Mouse (Mus musculus) intestine, postnatal 0 days (tissue): ENCODE results near the gene Mfsd2a. TPM values are rescaled to one million over a fixed set of nuclear protein-coding genes. Genes with fewer than 3 reads are reported as not detected.

ENCODE experiments used
- ATAC-seq: fragments of 200-750 bp; cut with Nextera tagmentation; 2 replicates; pipeline ENCODE4 v1.8.0; 2017; ENCODE audit warnings: mild to moderate bottlenecking, moderate TSS enrichment, moderate library complexity
- H3K27ac ChIP-seq: fragments of 300-500 bp; sonication (generic); 2 replicates; pipeline ENCODE4 v1.5.1; 2014; ENCODE audit warnings: mild to moderate bottlenecking, low read depth, low read length, moderate library complexity
- H3K27me3 ChIP-seq: fragments of 300-500 bp; sonication (generic); replicated peaks from 2 replicates; pipeline ENCODE4 v1.6.1; 2014; ENCODE audit warnings: low read length, mixed read lengths; ENCODE audit not compliant: control insufficient read depth, insufficient read depth
- H3K36me3 ChIP-seq: fragments of 300-500 bp; sonication (generic); 2 replicates; pipeline ENCODE4 v1.6.1; 2014; ENCODE audit warnings: mild to moderate bottlenecking, moderate library complexity; ENCODE audit not compliant: control insufficient read depth, insufficient read depth
- H3K4me1 ChIP-seq: fragments of 300-500 bp; sonication (generic); replicated peaks from 2 replicates; pipeline ENCODE4 v1.6.1; 2014; ENCODE audit warnings: antibody characterized with exemption, low read length, mixed read lengths; ENCODE audit not compliant: control insufficient read depth, insufficient read depth
- H3K4me2 ChIP-seq: fragments of 300-500 bp; sonication (generic); replicated peaks from 2 replicates; pipeline ENCODE4 v1.6.1; 2014; ENCODE audit warnings: low read depth, mild to moderate bottlenecking, moderate library complexity
- H3K4me3 ChIP-seq: fragments of 300-500 bp; sonication (generic); 2 replicates; pipeline ENCODE4 v1.5.1; 2014; ENCODE audit warnings: low read depth, low read length
- H3K9ac ChIP-seq: fragments of 300-500 bp; sonication (generic); 2 replicates; pipeline ENCODE4 v1.6.1; 2014; ENCODE audit warnings: mild to moderate bottlenecking, low read depth, low read length
- H3K9me3 ChIP-seq: fragments of 300-500 bp; sonication (generic); 2 replicates; pipeline ENCODE4 v1.6.1; 2016; ENCODE audit warnings: mixed run types; ENCODE audit not compliant: control insufficient read depth
- CTCF ChIP-seq: sonication (generic); IDR thresholded peaks from 2 replicates; pipeline ENCODE4 v1.5.1; 2016; ENCODE audit warnings: low read depth, mild to moderate bottlenecking, control low read depth, antibody characterized with exemption, moderate library complexity
- WGBS: fragments of 180-500 bp; shearing (Covaris S2); extraction: QIAGEN DNeasy Blood & Tissue Kit; methylation state at CpG from one replicate; pipeline ENCODE4 v1.1.7; 2014; 5-methylcytosine and 5-hydroxymethylcytosine counted together
- polyA plus RNA-seq: library from polyadenylated mRNA; unstranded; fragments of >200 nt; fragmentation: Nextera tagmentation; extraction: Ambion mirVana; gene quantifications from 2 replicates; pipeline ENCODE4 v1.2.1, GENCODE M21; 2015

The Mfsd2a gene
- polyA plus RNA-seq, 1 experiment from 2014 or later = 247 TPM

GRCm38 (mm10) chr4:122954680-122955411, 6.1 kb downstream of the Mfsd2a start:
- peak; percentile 57 for ATAC-seq
- H3K36me3 ChIP-seq = peaks cover 3% of the 10 kb centered on the region
- peak overlapping the region; percentile 11; the same call in 1 of the 2 replicates for H3K4me3 ChIP-seq
- no peaks in the 10 kb centered on the region for H3K9me3 ChIP-seq
- H3K9ac ChIP-seq = no peak overlapping the region
- H3K4me2 ChIP-seq = peak overlapping the region; percentile 58
- 45% methylated on average over 5 of the region's 5 CpGs for WGBS
- H3K27ac ChIP-seq = peak overlapping the region; percentile 77
- TF ChIP-seq CTCF = no peak
- peaks cover 16% of the 10 kb centered on the region; the same call in 1 of the 2 replicates for H3K4me1 ChIP-seq
- no peaks in the 10 kb centered on the region for H3K27me3 ChIP-seq

- Histone ChIP-seq H3K27me3 (no peaks in the 10 kb centered on the region), H3K27ac (no peak overlapping the region), H3K9me3 (no peaks in the 10 kb centered on the region), H3K4me3 (no peak overlapping the region), H3K4me1 (no peaks in the 10 kb centered on the region), H3K4me2 (no peak overlapping the region), H3K9ac (no peak overlapping the region), H3K36me3 (peaks cover 10% of the 10 kb centered on the region)
- 90% methylated on average over 8 of the region's 8 CpGs for WGBS
- TF ChIP-seq CTCF = no peak
- ATAC-seq = no peak
Observed at GRCm38 (mm10) chr4:122949096-122949495, 11.9 kb downstream of the Mfsd2a start.

GRCm38 (mm10) chr4:122947223-122947622, 13.8 kb downstream of the Mfsd2a start:
- H3K27ac ChIP-seq = no peak overlapping the region
- no peak overlapping the region for H3K4me2 ChIP-seq
- peaks cover 10% of the 10 kb centered on the region for H3K36me3 ChIP-seq
- no peak overlapping the region for H3K9ac ChIP-seq
- H3K27me3 ChIP-seq = no peaks in the 10 kb centered on the region
- TF ChIP-seq CTCF = no peak
- 89% methylated on average over 3 of the region's 3 CpGs for WGBS
- H3K4me3 ChIP-seq = no peak overlapping the region
- no peaks in the 10 kb centered on the region for H3K4me1 ChIP-seq
- ATAC-seq = no peak
- no peaks in the 10 kb centered on the region for H3K9me3 ChIP-seq

DNA sequence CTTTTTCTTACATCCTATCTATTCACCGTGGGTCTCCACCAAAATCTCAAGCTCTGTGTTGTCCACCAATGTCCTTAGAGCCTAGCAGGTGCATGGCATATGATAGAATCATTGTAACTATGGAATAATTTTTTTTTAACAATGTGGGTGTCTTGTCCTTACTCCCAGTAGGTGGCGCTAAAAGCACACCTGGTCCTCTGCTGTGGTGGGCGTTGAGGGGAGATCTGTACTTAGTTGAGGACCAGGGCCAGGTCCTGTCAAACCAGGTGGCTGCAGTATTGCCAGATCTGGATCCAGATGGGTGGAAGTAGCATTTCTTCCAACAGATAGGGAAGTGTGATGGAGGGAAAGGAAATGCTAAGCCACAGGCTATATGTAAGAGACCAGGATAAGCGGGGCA, 16.6 kb downstream of the Mfsd2a start:
- WGBS = 24% methylated on average over 4 of the region's 4 CpGs
- no peak overlapping the region for H3K4me3 ChIP-seq
- H3K9me3 ChIP-seq = no peaks in the 10 kb centered on the region
- TF ChIP-seq CTCF = peak; percentile 83
- no peak overlapping the region for H3K4me2 ChIP-seq
- H3K9ac ChIP-seq = no peak overlapping the region
- peaks cover 5% of the 10 kb centered on the region; the same call in 1 of the 2 replicates for H3K36me3 ChIP-seq
- no peak overlapping the region for H3K27ac ChIP-seq
- peak; percentile 25; the same call in 1 of the 2 replicates for ATAC-seq
- no peaks in the 10 kb centered on the region for H3K27me3 ChIP-seq
- H3K4me1 ChIP-seq = no peaks in the 10 kb centered on the region

DNA sequence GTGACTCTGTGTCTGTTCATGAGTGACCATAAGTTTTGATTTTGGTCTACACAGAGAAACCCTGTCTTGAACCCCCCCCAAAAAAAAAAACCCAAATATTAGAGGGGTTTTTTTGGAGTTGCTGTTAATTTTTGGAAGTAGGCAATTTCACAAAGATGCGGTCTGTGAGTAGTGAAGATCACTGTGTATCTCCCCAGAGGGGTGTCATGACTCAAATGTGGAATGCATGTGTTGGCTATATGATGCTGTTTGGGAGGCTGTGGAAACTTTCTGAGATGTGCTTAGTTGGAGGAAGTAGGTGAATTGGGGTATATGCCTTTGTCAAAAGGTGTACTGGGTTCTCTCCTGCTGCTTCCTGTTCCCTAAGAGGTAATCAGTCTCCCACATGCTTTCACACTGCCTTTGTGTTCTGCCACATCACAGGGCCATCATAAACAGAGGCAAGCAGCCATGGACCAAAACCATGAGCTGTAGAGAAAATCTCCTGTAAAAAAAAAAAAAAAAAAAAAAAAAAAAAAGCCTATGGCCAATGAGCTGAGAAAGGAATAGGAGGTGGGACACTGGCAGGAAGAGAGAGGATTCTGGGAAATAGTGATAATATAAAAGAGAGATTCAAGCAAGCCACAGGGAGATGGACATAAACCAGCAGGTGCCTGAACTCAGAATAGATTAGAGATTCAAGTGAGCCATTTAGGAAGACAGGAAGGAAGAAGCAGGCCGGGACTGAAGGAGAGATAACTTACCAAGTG, 21.8 kb downstream of the Mfsd2a start:
- no peak overlapping the region for H3K4me2 ChIP-seq
- H3K27ac ChIP-seq = no peak overlapping the region
- no peak for ATAC-seq
- WGBS = 87% methylated on average over 2 of the region's 2 CpGs
- no peaks in the 10 kb centered on the region for H3K27me3 ChIP-seq
- no peak overlapping the region for H3K9ac ChIP-seq
- H3K9me3 ChIP-seq = no peaks in the 10 kb centered on the region
- peaks cover 3% of the 10 kb centered on the region; the same call in 1 of the 2 replicates for H3K4me1 ChIP-seq
- H3K4me3 ChIP-seq = no peak overlapping the region
- no peaks in the 10 kb centered on the region for H3K36me3 ChIP-seq
- no peak for TF ChIP-seq CTCF

DNA sequence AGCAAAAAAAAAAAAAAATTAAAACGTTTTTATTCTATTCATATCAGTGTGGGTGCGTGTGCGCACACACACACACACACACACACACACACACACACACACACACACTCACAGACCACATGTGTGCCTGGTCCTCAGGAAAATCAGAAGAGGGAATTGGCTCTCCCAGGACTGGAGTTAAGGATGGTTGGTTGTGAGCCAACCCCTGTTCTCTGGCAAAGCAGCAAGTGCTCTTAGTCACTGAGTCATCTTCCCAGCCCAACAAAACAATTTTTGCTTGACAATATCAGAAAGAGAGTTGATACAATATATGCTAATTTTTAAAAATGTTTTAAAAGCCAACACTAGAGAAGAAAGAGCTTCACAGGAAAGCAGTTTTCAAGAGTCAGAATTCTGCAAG, 23.5 kb downstream of the Mfsd2a start:
- no peak for ATAC-seq
- TF ChIP-seq CTCF = no peak
- Histone ChIP-seq H3K27me3 (no peaks in the 10 kb centered on the region), H3K4me3 (no peak overlapping the region), H3K4me1 (peaks cover 3% of the 10 kb centered on the region; the same call in 1 of the 2 replicates), H3K4me2 (no peak overlapping the region), H3K36me3 (no peaks in the 10 kb centered on the region), H3K9me3 (no peaks in the 10 kb centered on the region), H3K9ac (no peak overlapping the region), H3K27ac (no peak overlapping the region)
- WGBS = 87% methylated on average over 3 of the region's 3 CpGs
